Mouse (Mus musculus): ENCODE results near the gene Tdrd7.

GRCm38 (mm10) chr4:45949109-45949848, 15.9 kb upstream of the Tdrd7 start:
- TF ChIP-seq EP300 (IDR thresholded peaks at IDR 0.05; ENCODE audit: insufficient read depth, low read depth, low read length) (no peak), POLR2A (IDR thresholded peaks at IDR 0.05; ENCODE audit: insufficient read depth, low read length) (no peak)
